Mouse (Mus musculus) liver, adult (tissue): ENCODE measurements at regions not wholly inside any gene's neighbourhood (a gene's known extent, or its start where the extent isn't known, plus 50 kb on each side); places are given as distances from the start of the nearest gene placed in this dataset.

Experiments
- GATA4 ChIP-seq: IDR thresholded peaks from 2 replicates; pipeline ENCODE4 v1.6.1; 2014; ENCODE audit warnings: mild to moderate bottlenecking, low read length; ENCODE audit not compliant: insufficient replicate concordance

- TF ChIP-seq GATA4, result no peak
These were observed 200.7 kb upstream of the Lrig3 start for GRCm38 (mm10) chr10:125765103-125765820.

GRCm38 (mm10) chr10:125768281-125768680 is 197.7 kb upstream of the Lrig3 start:
- TF ChIP-seq GATA4, result no peak

- TF ChIP-seq GATA4, result no peak
These were observed 192.4 kb upstream of the Lrig3 start for GRCm38 (mm10) chr10:125773541-125773940.

- no peak for TF ChIP-seq GATA4
These were observed 183.5 kb upstream of the Lrig3 start for GRCm38 (mm10) chr10:125782486-125782885.

- TF ChIP-seq GATA4, result no peak
These were observed 181.1 kb upstream of the Lrig3 start for GRCm38 (mm10) chr10:125784896-125785295.

- TF ChIP-seq GATA4, result no peak
These were observed 180.3 kb upstream of the Lrig3 start for GRCm38 (mm10) chr10:125785448-125786196.

- TF ChIP-seq GATA4, result no peak
These were observed 179.6 kb upstream of the Lrig3 start for GRCm38 (mm10) chr10:125786197-125786879.

- no peak for TF ChIP-seq GATA4
These were observed 179.1 kb upstream of the Lrig3 start for GRCm38 (mm10) chr10:125786880-125787337.

DNA sequence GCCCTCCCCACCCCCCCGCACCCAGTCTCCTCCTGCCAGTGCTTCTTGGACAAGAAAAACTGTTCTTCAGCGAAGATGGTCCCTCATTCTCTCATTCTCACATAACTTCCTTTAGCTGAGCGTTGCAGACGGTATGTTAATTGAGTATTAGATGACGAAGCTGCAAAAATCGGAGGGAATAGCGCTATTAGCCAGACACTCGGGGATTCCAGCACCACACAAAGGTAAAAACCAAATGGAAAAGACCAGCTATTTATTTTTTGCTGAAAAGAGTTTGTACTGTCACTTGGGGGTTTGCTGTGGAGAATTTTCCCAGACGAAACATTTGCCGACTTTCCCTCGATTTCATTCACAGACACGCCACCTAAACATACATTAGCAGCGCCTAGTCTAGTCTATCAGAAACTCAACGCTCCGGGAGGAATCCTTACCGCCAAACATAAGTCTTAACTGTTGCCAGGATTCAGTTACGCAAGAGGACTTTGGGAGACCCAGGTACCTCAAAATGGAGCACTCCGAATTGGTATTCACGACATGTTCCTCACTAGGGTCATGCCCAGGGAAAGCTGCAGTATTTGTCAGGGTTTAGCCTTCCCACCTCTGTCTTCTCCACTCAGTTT is 178.4 kb upstream of the Lrig3 start:
- TF ChIP-seq GATA4, result no peak

GRCm38 (mm10) chr10:125788262-125788661 is 177.7 kb upstream of the Lrig3 start:
- TF ChIP-seq GATA4, result no peak

GRCm38 (mm10) chr10:125790924-125791323 is 175.0 kb upstream of the Lrig3 start:
- no peak for TF ChIP-seq GATA4

GRCm38 (mm10) chr10:125794504-125794903 is 171.5 kb upstream of the Lrig3 start:
- no peak for TF ChIP-seq GATA4

GRCm38 (mm10) chr10:125795323-125795722 is 170.6 kb upstream of the Lrig3 start:
- TF ChIP-seq GATA4, result no peak

DNA sequence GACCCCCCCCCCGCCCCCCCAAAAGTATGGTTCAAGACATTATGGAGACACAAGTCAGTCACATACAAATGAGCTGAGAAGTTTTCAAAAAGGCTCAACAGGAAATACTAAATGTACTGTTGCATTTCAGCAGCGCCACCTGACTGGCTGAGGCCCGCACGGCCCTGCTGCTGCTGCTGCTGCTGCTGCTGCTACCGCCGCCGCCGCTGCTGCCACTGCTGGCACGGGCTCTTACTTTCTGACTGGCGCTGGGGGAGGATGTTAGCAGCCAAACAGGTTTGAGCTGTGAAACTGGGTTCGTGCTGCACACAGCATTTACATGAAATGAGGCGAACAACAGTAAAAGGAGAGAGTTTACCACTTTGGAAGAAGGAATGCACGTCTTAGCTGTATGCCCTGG is 167.3 kb upstream of the Lrig3 start:
- no peak for TF ChIP-seq GATA4

- TF ChIP-seq GATA4, result no peak
These were observed 165.3 kb upstream of the Lrig3 start for GRCm38 (mm10) chr10:125800572-125801114.

DNA sequence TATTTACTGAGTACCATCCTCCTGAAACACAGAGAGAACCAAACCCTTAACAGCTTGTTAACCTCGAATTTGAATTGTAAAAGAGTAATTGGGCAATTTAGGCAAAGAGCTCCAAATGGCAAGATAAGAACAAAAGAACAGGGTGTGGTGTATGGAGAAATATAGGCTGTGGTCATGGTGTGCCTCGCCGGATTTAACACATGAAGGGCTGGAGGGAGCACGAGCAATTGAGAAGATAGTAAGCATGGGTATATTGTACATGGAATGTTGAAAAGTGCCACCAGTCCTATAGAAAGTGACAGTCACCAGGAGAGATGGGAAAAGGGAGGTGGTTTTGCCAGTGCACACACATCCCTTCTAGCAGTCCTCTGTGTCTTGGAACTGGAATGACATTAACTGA is 164.5 kb upstream of the Lrig3 start:
- TF ChIP-seq GATA4, result no peak
